8 mouse cellular contexts compared by ENCODE assay signal in the genomic region with DNA sequence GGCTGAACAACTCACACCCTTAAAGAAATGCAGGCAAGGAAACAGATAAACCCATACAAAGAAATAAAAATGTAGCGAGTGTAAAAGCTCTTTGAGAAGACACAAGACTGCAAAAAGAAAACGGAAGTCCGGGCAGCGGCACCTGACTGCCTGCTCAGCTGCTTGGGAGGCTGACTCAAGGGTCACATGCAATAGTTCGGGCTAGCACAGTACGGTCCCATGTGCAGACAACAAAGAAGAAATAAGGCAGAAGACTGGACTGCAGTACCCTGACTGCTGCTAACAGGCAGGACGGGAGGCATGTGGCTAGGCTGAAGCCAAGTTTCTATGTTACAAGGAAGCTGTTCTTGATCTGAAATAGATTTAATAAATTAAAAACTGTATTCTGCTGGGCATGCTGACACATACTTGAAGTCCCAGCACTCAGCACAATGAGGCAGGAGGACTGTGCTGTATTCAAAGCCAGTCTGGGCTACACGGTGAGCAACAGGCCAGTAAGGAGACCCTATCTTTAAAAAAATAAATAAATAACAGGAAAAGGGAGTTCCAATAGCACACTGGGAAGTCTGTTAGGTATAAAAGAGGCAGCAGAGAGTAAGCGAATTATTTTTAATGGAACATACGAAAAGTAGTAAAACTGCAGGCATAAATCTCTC. TPM values are rescaled to one million over a fixed set of nuclear protein-coding genes. Genes with fewer than 3 reads are reported as not detected.
DNase-seq lines count a peak whose midpoint lies in the region; ATAC-seq and TF ChIP-seq lines count a peak whose summit lies in the region.

No protein-coding gene starts in this region.

- H3K27me3 ChIP-seq in MEL (ENCODE audit: control insufficient read depth in 1 of 2, insufficient read depth in 2 of 2, low read length in 2 of 2): no peaks in the 10 kb centered on the region
- no peaks in the 10 kb centered on the region for H3K27me3 ChIP-seq in forebrain, embryonic 16.5 days (replicated peaks; ENCODE audit: control insufficient read depth, insufficient read depth, low read length)
- no peaks in the 10 kb centered on the region for H3K27me3 ChIP-seq in liver, embryonic 15.5 days
- no peaks in the 10 kb centered on the region for H3K27me3 ChIP-seq in small intestine, adult 2 months (ENCODE audit: control insufficient read depth, insufficient read depth, low read length)

- peak overlapping the region; percentile 79 for H3K9ac ChIP-seq in MEL (ENCODE audit: control insufficient read depth, low read depth, low read length, poor library complexity, severe bottlenecking)
- H3K9ac ChIP-seq in forebrain, embryonic 16.5 days (replicated peaks; ENCODE audit: low read depth, low read length): 0 out of 2 replicates have a peak overlapping the region, but pooled peaks have one; percentile 11
- 0 out of 2 replicates have a peak overlapping the region, but pooled peaks have one; percentile 15 for H3K9ac ChIP-seq in liver, embryonic 15.5 days

- 44% methylated on average over 10 of the region's 10 CpGs for WGBS in forebrain, embryonic 16.5 days
- 49% methylated on average over 10 of the region's 10 CpGs for WGBS in liver, embryonic 15.5 days (ENCODE audit: insufficient replicate concordance)
- 20% methylated on average over 10 of the region's 10 CpGs for WGBS in small intestine, adult 2 months

- TF ChIP-seq CTCF in MEL (IDR thresholded peaks at IDR 0.05 in 2 of 3, conservative IDR thresholded peaks at IDR 0.05 in 1 of 3; ENCODE audit: control insufficient read depth in 1 of 3, insufficient read depth in 1 of 3, low read depth in 2 of 3, low read length in 3 of 3, poor library complexity in 1 of 3, severe bottlenecking in 1 of 3): no peak
- no peak for TF ChIP-seq CTCF in small intestine, adult 2 months (IDR thresholded peaks at IDR 0.05; ENCODE audit: extremely low read depth, insufficient read length, insufficient replicate concordance, low read depth, low read length)

- peak; percentile 77 to 87 for DNase-seq in adrenal gland, adult (ENCODE audit: inconsistent age in 2 of 2, low spot score in 1 of 2)
- DNase-seq in adrenal gland, postnatal 4 days (ENCODE audit: low spot score in 2 of 2): no peak
- peak; percentile 90 for DNase-seq in MEL (ENCODE audit: low read depth, low spot score)
- DNase-seq in ovary, postnatal 10 days (ENCODE audit: low spot score): no peak

- peaks cover 0 to 37% of the 10 kb centered on the region in 2 experiments; a peak in 2 of 4 replicates for H3K36me3 ChIP-seq in MEL (ENCODE audit: control insufficient read depth in 1 of 2, insufficient read depth in 2 of 2, low read length in 2 of 2)
- H3K36me3 ChIP-seq in forebrain, embryonic 16.5 days (ENCODE audit: control insufficient read depth, insufficient read depth): no peaks in the 10 kb centered on the region
- no peaks in the 10 kb centered on the region; the same call in 1 of the 2 replicates for H3K36me3 ChIP-seq in liver, embryonic 15.5 days (replicated peaks)
- H3K36me3 ChIP-seq in small intestine, adult 2 months (ENCODE audit: control insufficient read depth, insufficient read depth, low read length): no peaks in the 10 kb centered on the region

- H3K4me3 ChIP-seq in MEL (ENCODE audit: control insufficient read depth in 1 of 2, insufficient read depth in 1 of 2, low read depth in 2 of 2, low read length in 2 of 2): peak overlapping the region; percentile 61 to 89
- H3K4me3 ChIP-seq in forebrain, embryonic 16.5 days (replicated peaks; ENCODE audit: low read length): no peak overlapping the region
- H3K4me3 ChIP-seq in liver, embryonic 15.5 days (replicated peaks): peak overlapping the region; percentile 8; the same call in 1 of the 2 replicates
- peak overlapping the region; percentile 23 for H3K4me3 ChIP-seq in small intestine, adult 2 months (ENCODE audit: low read depth, low read length)

- peak; percentile 70; the same call in 1 of the 2 replicates for ATAC-seq in forebrain, embryonic 16.5 days
- peak; percentile 88 for ATAC-seq in inflammation-experienced regulatory T-cells, adult 6 months
- ATAC-seq in liver, embryonic 15.5 days (ENCODE audit: insufficient read depth): peak; percentile 32; the same call in 1 of the 2 replicates

- H3K4me2 ChIP-seq in forebrain, embryonic 16.5 days (ENCODE audit: low read length): peak overlapping the region; percentile 8; the same call in 1 of the 2 replicates
- peak overlapping the region; percentile 43 for H3K4me2 ChIP-seq in liver, embryonic 15.5 days

- peak overlapping the region; percentile 87 for H3K27ac ChIP-seq in MEL (ENCODE audit: control insufficient read depth, low read depth, low read length)
- H3K27ac ChIP-seq in forebrain, embryonic 16.5 days (ENCODE audit: low read length): no peak overlapping the region
- H3K27ac ChIP-seq in liver, embryonic 15.5 days (replicated peaks): peak overlapping the region; percentile 19; the same call in 1 of the 2 replicates
- 0 out of 2 replicates have a peak overlapping the region, but pooled peaks have one; percentile 26 for H3K27ac ChIP-seq in small intestine, adult 2 months (ENCODE audit: insufficient read depth, low read depth, low read length)

- peaks cover 25 to 31% of the 10 kb centered on the region in 2 experiments for H3K4me1 ChIP-seq in MEL (ENCODE audit: control insufficient read depth in 1 of 2, insufficient read depth in 2 of 2, low read length in 2 of 2)
- peaks cover 11% of the 10 kb centered on the region for H3K4me1 ChIP-seq in forebrain, embryonic 16.5 days (replicated peaks; ENCODE audit: control insufficient read depth, insufficient read depth, low read length)
- H3K4me1 ChIP-seq in liver, embryonic 15.5 days (replicated peaks): peaks cover 66% of the 10 kb centered on the region
- peaks cover 11% of the 10 kb centered on the region for H3K4me1 ChIP-seq in small intestine, adult 2 months (ENCODE audit: control insufficient read depth, insufficient read depth, insufficient read length, low read length)

- TF ChIP-seq EP300 in MEL (IDR thresholded peaks at IDR 0.05; ENCODE audit: low read depth in 1 of 2, low read length in 2 of 2): peak; percentile 28 to 61; a peak in 1 of 4 replicates

- TF ChIP-seq POLR2A in MEL (IDR thresholded peaks at IDR 0.05; ENCODE audit: control insufficient read depth in 1 of 2, insufficient read depth in 1 of 2, low read depth in 1 of 2, low read length in 2 of 2, poor library complexity in 1 of 2): peak in 1 of 2 experiments; percentile 38; a peak in 1 of 4 replicates
- TF ChIP-seq POLR2A in small intestine, adult 2 months (IDR thresholded peaks at IDR 0.05; ENCODE audit: low read depth, low read length): no peak

- TF ChIP-seq RAD21 in MEL (IDR thresholded peaks at IDR 0.05; ENCODE audit: low read depth, low read length): no peak

- H3K79me2 ChIP-seq in MEL (ENCODE audit: control insufficient read depth, insufficient read depth, low read length, poor library complexity): peaks cover 78% of the 10 kb centered on the region

- H3K9me3 ChIP-seq in MEL (replicated peaks; ENCODE audit: insufficient read depth, low read length): no peaks in the 10 kb centered on the region
- no peaks in the 10 kb centered on the region for H3K9me3 ChIP-seq in forebrain, embryonic 16.5 days (ENCODE audit: control insufficient read depth, low read length)
- no peaks in the 10 kb centered on the region for H3K9me3 ChIP-seq in liver, embryonic 15.5 days (replicated peaks)

TF ChIP-seq in MEL, 35 proteins besides CTCF, POLR2A, EP300 and RAD21 (continues in another document):
- TF ChIP-seq ELF1 (IDR thresholded peaks at IDR 0.05; ENCODE audit: low read depth, low read length): peak; percentile 64; the same call in 1 of the 2 replicates
- TF ChIP-seq MAFK (IDR thresholded peaks at IDR 0.05; ENCODE audit: borderline replicate concordance, low read depth, low read length): no peak
- peak in 1 of 2 experiments; percentile 79; a peak in 2 of 4 replicates for TF ChIP-seq USF2 (IDR thresholded peaks at IDR 0.05; ENCODE audit: borderline replicate concordance in 1 of 2, insufficient read depth in 1 of 2, low read depth in 1 of 2, low read length in 2 of 2)
- TF ChIP-seq MYB (IDR thresholded peaks at IDR 0.05; ENCODE audit: low read depth, low read length): 0 out of 2 replicates have a peak, but pooled peaks have one; percentile 16
- 0 out of 2 replicates have a peak, but pooled peaks have one; percentile 27 for TF ChIP-seq MAZ (IDR thresholded peaks at IDR 0.05; ENCODE audit: low read depth, low read length)
- TF ChIP-seq USF1 (IDR thresholded peaks at IDR 0.05; ENCODE audit: low read depth, low read length): peak; percentile 93
- TF ChIP-seq BHLHE40 (IDR thresholded peaks at IDR 0.05; ENCODE audit: borderline replicate concordance, low read depth, low read length): peak; percentile 98
- no peak for TF ChIP-seq POLR2AphosphoS5 (IDR thresholded peaks at IDR 0.05; ENCODE audit: borderline replicate concordance, low read depth, low read length)
- TF ChIP-seq UBTF (IDR thresholded peaks at IDR 0.05; ENCODE audit: borderline replicate concordance, insufficient read depth, low read depth, low read length): 0 out of 2 replicates have a peak, but pooled peaks have one; percentile 33
- TF ChIP-seq SIN3A (IDR thresholded peaks at IDR 0.05; ENCODE audit: low read length): peak; percentile 97
- TF ChIP-seq HCFC1 (IDR thresholded peaks at IDR 0.05; ENCODE audit: low read depth, low read length): peak; percentile 48
- TF ChIP-seq TCF12 (IDR thresholded peaks at IDR 0.05; ENCODE audit: low read depth, low read length): peak; percentile 29; the same call in 1 of the 2 replicates
- TF ChIP-seq ETS1 (IDR thresholded peaks at IDR 0.05; ENCODE audit: low read depth, low read length): peak; percentile 99
- TF ChIP-seq TBP (IDR thresholded peaks at IDR 0.05; ENCODE audit: low read depth, low read length): peak; percentile 80
- TF ChIP-seq MYC (IDR thresholded peaks at IDR 0.05; ENCODE audit: low read depth, low read length): peak; percentile 85; the same call in 1 of the 2 replicates
- no peak for TF ChIP-seq GATA1 (IDR thresholded peaks at IDR 0.05; ENCODE audit: low read depth, low read length)
- no peak for TF ChIP-seq ZKSCAN1 (IDR thresholded peaks at IDR 0.05; ENCODE audit: low read depth, low read length)
- no peak for TF ChIP-seq CHD2 (IDR thresholded peaks at IDR 0.05; ENCODE audit: low read length)
- TF ChIP-seq RCOR1 (IDR thresholded peaks at IDR 0.05; ENCODE audit: low read depth, low read length): peak; percentile 41; the same call in 1 of the 2 replicates

RNA-seq across cellular contexts. Expression of a gene that starts 7.1 kb away (rescaled TPM):
- total RNA-seq in adrenal gland, postnatal 4 days (2021): 100 to 1,000 TPM; 122 to 124 TPM
- total RNA-seq in MEL (2012; rRNA removed): 46.5 and 50.2 TPM in 2 replicates
- polyA plus RNA-seq in MEL (2012; ENCODE audit: insufficient read depth in 1 of 2, insufficient read length in 2 of 2, low read depth in 1 of 2, low replicate concordance in 2 of 2, missing spikeins in 1 of 2): 10 to 100 TPM; 38.0 to 53.3 TPM
- polyA plus RNA-seq in forebrain, embryonic 16.5 days (2015; fragmentation: Nextera tagmentation; extraction: Ambion mirVana): 46.2 and 54.9 TPM in 2 replicates
- 10 to 100 TPM; 51.8 to 74.2 (median 57.7) TPM for polyA plus RNA-seq in inflammation-experienced regulatory T-cells, adult 6 months (2017; shearing (Covaris generic))
- 22.3 and 22.6 TPM in 2 replicates for polyA plus RNA-seq in liver, embryonic 15.5 days (2015; fragmentation: Nextera tagmentation; extraction: Ambion mirVana)
- polyA plus RNA-seq in small intestine, adult 2 months (2012; rRNA removed): 10.6 and 21.2 TPM in 2 replicates

Comparison
In these comparisons a context has a peak if more than half of its experiments do, and no peak if none do; other contexts are left out.
1. DNase-seq: peak in adrenal gland, adult (2 of 2) and MEL (single experiment); none in adrenal gland, postnatal 4 days (0 of 2) and ovary, postnatal 10 days (single experiment).
2. H3K9ac ChIP-seq: peak in every context shown above with its lines; median percentile 79 in MEL; 15 in liver, embryonic 15.5 days; 11 in forebrain, embryonic 16.5 days.
3. ATAC-seq: peak in every context shown above with its lines; median percentile 88 in inflammation-experienced regulatory T-cells, adult 6 months; 70 in forebrain, embryonic 16.5 days; 32 in liver, embryonic 15.5 days.